Mouse (Mus musculus): ENCODE data around the gene Prkca. TPM values are rescaled to one million over a fixed set of nuclear protein-coding genes. Genes with fewer than 3 reads are reported as not detected.

Prkca gene
- polyA plus RNA-seq, 1 experiment from 2014 or later, result 13.5 TPM

DNA sequence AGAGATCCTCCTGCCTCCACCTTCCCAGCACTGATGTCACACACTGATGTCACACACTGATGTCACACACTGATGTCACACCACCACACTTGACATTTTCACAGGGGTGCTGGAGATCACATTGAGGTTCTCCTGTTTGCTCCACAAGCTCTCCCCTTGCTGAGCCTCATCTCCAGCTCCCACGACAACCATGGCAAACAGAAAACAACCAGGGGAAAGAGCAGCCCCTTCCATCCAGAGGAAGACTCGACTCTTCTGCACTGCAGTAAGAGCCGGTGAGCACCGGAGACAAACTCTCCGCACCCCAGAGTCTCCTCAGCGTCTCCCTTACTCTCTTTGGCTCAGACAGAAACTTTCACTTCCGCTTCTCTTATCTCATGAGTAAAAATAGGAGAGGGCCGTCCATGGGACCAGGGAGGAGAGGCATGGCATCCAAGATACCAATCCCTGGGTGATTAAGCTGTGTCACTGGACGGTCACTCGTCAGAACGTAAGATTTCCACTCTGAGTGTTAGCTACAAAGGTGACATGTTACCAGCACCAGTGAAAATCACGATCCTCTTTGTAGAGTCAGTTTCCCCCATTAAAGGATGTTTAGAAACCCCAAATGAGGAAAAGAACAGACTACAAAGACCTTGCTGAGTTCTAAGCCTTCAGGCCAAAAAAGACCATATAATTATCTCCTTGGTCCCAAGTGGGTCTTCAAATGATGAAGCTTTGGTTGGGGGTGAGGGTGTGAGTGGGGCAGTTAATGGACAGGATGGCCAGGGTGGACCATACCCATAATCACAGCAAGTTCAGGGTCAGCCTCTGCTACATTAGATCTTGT lies 95.3 kb downstream of the Prkca start:
- H3K27me3 ChIP-seq (replicated peaks; ENCODE audit: control insufficient read depth, insufficient read depth, low read length), result no peaks in the 10 kb centered on the region
- H3K9ac ChIP-seq (ENCODE audit: low read depth, low read length), result no peak overlapping the region
- H3K36me3 ChIP-seq (ENCODE audit: control insufficient read depth, insufficient read depth, low read length), result no peaks in the 10 kb centered on the region
- no peak overlapping the region for H3K27ac ChIP-seq (replicated peaks; ENCODE audit: low read depth, low read length)
- H3K4me2 ChIP-seq (ENCODE audit: low read depth, low read length), result no peak overlapping the region
- 84% methylated on average over 12 of the region's 12 CpGs for WGBS
- no peak for DNase-seq (ENCODE audit: low spot score)
- H3K4me1 ChIP-seq (ENCODE audit: control insufficient read depth, insufficient read depth, low read length), result peaks cover 12% of the 10 kb centered on the region; the same call in 1 of the 2 replicates
- no peak overlapping the region for H3K4me3 ChIP-seq (ENCODE audit: low read depth, low read length)
- H3K9me3 ChIP-seq (ENCODE audit: control insufficient read depth, low read length), result no peaks in the 10 kb centered on the region
- ATAC-seq (ENCODE audit: low read depth), result no peak

DNA sequence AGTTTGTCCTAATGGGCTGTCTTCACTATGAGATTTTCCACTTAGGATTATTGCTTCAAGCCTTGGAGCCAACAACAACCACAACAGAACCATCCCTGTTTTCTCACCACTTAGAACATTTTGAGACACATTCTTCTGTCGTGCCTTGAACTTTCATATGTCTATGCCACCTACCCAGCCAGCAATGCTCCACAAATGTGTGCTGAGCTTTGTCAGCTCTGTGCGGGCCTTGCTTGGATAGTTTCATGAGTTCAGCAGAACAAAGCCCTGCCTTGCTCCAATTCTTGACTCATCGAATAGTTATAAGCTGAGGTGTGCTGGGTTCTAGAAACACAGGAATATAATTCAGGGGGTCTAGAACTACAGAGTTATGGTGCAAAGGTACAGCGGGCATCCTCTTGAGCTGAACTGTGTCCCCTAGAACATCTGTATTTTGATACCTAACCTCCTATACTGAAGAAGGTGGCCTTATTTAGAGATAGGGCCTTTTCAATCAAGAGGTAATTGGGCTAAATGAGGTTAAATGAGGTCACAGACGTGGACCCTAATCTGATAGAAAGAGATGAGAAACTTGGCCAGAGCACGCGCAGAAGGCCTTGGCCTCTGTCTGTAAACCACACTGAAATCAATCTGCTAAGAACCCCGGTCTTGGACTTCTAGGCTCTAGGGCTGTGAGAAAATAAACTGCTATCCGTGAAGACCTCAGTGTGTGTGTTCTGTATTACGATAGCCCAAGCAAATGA lies 96.4 kb downstream of the Prkca start:
- H3K9ac ChIP-seq (ENCODE audit: low read depth, low read length), result no peak overlapping the region
- H3K4me3 ChIP-seq (ENCODE audit: low read depth, low read length), result no peak overlapping the region
- no peak for ATAC-seq (ENCODE audit: low read depth)
- H3K9me3 ChIP-seq (ENCODE audit: control insufficient read depth, low read length), result no peaks in the 10 kb centered on the region
- no peaks in the 10 kb centered on the region for H3K36me3 ChIP-seq (ENCODE audit: control insufficient read depth, insufficient read depth, low read length)
- peaks cover 12% of the 10 kb centered on the region; the same call in 1 of the 2 replicates for H3K4me1 ChIP-seq (ENCODE audit: control insufficient read depth, insufficient read depth, low read length)
- WGBS, result 83% methylated on average over 10 of the region's 10 CpGs
- DNase-seq (ENCODE audit: low spot score), result no peak
- H3K27me3 ChIP-seq (replicated peaks; ENCODE audit: control insufficient read depth, insufficient read depth, low read length), result no peaks in the 10 kb centered on the region
- H3K4me2 ChIP-seq (ENCODE audit: low read depth, low read length), result no peak overlapping the region
- no peak overlapping the region for H3K27ac ChIP-seq (replicated peaks; ENCODE audit: low read depth, low read length)

DNA sequence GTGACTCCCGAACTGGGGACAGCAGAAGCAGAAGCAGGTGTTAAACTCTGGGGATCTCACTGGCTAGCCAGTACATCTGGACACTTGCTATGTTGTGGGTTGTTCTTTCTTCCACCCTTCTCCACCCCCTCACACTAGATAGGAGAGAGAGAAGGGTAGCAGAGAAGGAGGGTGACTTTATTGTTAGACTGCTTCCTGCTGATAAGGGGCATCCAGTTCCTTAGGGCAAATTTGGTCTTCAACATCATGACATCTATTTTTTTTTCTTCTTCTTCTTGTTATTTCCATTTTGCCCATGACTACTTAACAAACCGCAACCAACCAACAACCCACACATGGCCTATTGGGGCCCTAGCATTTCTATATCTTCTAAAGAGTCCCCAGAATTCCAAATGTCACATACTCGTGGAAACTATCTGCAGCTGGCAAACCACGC lies 97.4 kb downstream of the Prkca start:
- DNase-seq (ENCODE audit: low spot score), result no peak
- Histone ChIP-seq H3K4me2 (ENCODE audit: low read depth, low read length) (no peak overlapping the region), H3K27ac (replicated peaks; ENCODE audit: low read depth, low read length) (no peak overlapping the region), H3K4me3 (ENCODE audit: low read depth, low read length) (no peak overlapping the region), H3K9me3 (ENCODE audit: control insufficient read depth, low read length) (no peaks in the 10 kb centered on the region), H3K4me1 (ENCODE audit: control insufficient read depth, insufficient read depth, low read length) (peaks cover 8% of the 10 kb centered on the region; the same call in 1 of the 2 replicates), H3K27me3 (replicated peaks; ENCODE audit: control insufficient read depth, insufficient read depth, low read length) (no peaks in the 10 kb centered on the region), H3K9ac (ENCODE audit: low read depth, low read length) (no peak overlapping the region), H3K36me3 (ENCODE audit: control insufficient read depth, insufficient read depth, low read length) (no peaks in the 10 kb centered on the region)
- WGBS, result 74% methylated on average over 4 of the region's 4 CpGs
- no peak for ATAC-seq (ENCODE audit: low read depth)

DNA sequence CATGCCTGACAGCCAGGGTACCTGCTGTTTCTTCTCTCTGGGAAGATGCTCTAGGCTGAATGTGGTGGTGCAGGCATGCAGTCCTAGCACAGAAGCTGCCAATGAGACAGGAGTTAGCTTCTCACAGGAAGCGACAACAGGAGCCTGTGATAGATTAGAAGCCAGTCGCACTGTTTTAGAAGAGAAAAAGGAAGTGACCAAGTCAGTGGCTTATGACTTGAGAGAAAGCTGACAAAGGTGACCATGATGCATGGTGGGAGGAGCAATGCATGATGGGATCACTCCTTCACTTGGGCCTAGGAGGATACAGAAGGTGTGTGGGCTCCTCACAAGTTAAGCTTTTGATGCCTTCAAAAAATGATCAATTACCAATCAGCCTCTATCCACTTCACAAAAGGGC lies 99.5 kb downstream of the Prkca start:
- H3K9ac ChIP-seq (ENCODE audit: low read depth, low read length), result no peak overlapping the region
- ATAC-seq (ENCODE audit: low read depth) (no peak), DNase-seq (ENCODE audit: low spot score) (no peak)
- no peak overlapping the region for H3K27ac ChIP-seq (replicated peaks; ENCODE audit: low read depth, low read length)
- H3K4me2 ChIP-seq (ENCODE audit: low read depth, low read length), result no peak overlapping the region
- H3K27me3 ChIP-seq (replicated peaks; ENCODE audit: control insufficient read depth, insufficient read depth, low read length), result no peaks in the 10 kb centered on the region
- 73% methylated on average over 2 of the region's 2 CpGs for WGBS
- no peaks in the 10 kb centered on the region for H3K36me3 ChIP-seq (ENCODE audit: control insufficient read depth, insufficient read depth, low read length)
- peaks cover under 1% of the 10 kb centered on the region for H3K4me1 ChIP-seq (ENCODE audit: control insufficient read depth, insufficient read depth, low read length)
- H3K4me3 ChIP-seq (ENCODE audit: low read depth, low read length), result no peak overlapping the region
- no peaks in the 10 kb centered on the region for H3K9me3 ChIP-seq (ENCODE audit: control insufficient read depth, low read length)

DNA sequence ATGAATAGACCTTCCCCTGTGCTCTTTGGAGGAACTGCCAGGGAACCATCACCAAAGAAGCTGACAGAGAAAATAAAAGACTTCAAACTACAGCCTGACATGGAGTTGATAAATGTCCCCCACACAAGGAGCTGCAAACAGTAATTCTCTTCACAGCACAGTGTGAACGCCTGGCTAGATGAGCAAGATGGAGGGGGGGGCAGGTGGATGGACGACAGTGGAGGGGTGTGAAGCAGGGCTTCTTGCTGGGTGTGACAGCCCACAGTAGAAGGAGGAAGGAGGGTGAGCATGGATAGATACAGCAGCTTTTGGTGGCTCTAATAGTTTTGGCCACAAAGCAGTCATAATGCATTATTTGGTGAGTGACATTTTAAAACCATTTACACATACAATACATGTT lies 100.1 kb downstream of the Prkca start:
- Histone ChIP-seq H3K9me3 (ENCODE audit: control insufficient read depth, low read length) (no peaks in the 10 kb centered on the region), H3K4me1 (ENCODE audit: control insufficient read depth, insufficient read depth, low read length) (peaks cover 4% of the 10 kb centered on the region), H3K27me3 (replicated peaks; ENCODE audit: control insufficient read depth, insufficient read depth, low read length) (no peaks in the 10 kb centered on the region), H3K4me2 (ENCODE audit: low read depth, low read length) (no peak overlapping the region), H3K27ac (replicated peaks; ENCODE audit: low read depth, low read length) (no peak overlapping the region), H3K36me3 (ENCODE audit: control insufficient read depth, insufficient read depth, low read length) (no peaks in the 10 kb centered on the region), H3K4me3 (ENCODE audit: low read depth, low read length) (no peak overlapping the region), H3K9ac (ENCODE audit: low read depth, low read length) (no peak overlapping the region)
- WGBS, result 38% methylated on average over 2 of the region's 2 CpGs
- no peak for DNase-seq (ENCODE audit: low spot score)
- ATAC-seq (ENCODE audit: low read depth), result no peak

DNA sequence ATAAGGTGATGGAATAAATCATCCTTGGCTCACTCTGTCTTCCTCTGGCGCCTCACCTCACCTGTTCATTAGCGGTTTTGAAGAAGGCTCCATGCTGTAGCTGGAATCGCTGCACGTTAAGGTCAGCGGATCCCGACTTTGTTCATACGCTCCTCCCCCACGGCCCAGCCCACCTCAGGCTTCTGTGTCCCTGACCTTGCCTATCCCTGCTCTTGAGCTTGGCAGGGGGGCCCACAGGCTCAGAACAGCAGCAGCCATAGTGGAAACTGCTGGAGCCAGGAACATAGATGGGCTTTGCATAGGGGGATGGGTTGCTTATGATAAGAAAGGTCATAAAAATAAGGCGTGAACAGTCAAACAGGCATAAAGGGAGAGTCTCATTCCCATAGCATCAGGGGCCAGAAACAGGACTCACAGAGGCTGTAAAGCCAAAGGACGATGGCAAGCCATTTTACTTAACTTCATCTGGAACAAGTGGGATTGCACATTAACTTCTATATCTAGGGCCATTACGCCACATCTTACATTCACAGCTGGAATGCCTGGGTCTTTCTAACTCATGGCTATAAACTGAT lies 102.7 kb downstream of the Prkca start:
- Histone ChIP-seq H3K27ac (replicated peaks; ENCODE audit: low read depth, low read length) (no peak overlapping the region), H3K4me3 (ENCODE audit: low read depth, low read length) (no peak overlapping the region), H3K36me3 (ENCODE audit: control insufficient read depth, insufficient read depth, low read length) (no peaks in the 10 kb centered on the region), H3K9me3 (ENCODE audit: control insufficient read depth, low read length) (no peaks in the 10 kb centered on the region), H3K9ac (ENCODE audit: low read depth, low read length) (no peak overlapping the region), H3K4me2 (ENCODE audit: low read depth, low read length) (no peak overlapping the region), H3K4me1 (ENCODE audit: control insufficient read depth, insufficient read depth, low read length) (peaks cover 10% of the 10 kb centered on the region), H3K27me3 (replicated peaks; ENCODE audit: control insufficient read depth, insufficient read depth, low read length) (no peaks in the 10 kb centered on the region)
- DNase-seq (ENCODE audit: low spot score), result no peak
- 73% methylated on average over 11 of the region's 11 CpGs for WGBS
- ATAC-seq (ENCODE audit: low read depth), result no peak

DNA sequence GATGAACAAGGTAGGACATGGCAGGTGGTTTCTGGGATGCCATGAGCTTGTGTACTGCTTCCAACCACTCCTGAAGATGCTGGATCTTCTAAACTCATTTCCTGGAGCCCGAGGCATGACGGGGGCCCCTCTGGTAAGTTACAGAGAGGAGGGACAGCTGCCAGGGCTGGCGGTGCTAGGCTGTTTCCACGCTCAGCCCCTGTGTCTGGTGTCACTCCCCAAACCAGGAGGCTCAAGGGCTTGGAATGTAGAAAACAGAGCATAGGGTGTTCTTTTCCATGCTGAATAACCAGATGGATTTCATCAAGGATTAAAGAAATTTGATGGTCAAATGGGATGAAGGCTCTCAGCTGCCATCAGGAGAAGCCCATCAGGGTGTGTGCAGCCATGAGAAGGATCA lies 104.6 kb downstream of the Prkca start:
- Histone ChIP-seq H3K36me3 (ENCODE audit: control insufficient read depth, insufficient read depth, low read length) (no peaks in the 10 kb centered on the region), H3K27me3 (replicated peaks; ENCODE audit: control insufficient read depth, insufficient read depth, low read length) (no peaks in the 10 kb centered on the region), H3K4me3 (ENCODE audit: low read depth, low read length) (no peak overlapping the region), H3K4me1 (ENCODE audit: control insufficient read depth, insufficient read depth, low read length) (peaks cover 10% of the 10 kb centered on the region), H3K9ac (ENCODE audit: low read depth, low read length) (no peak overlapping the region), H3K27ac (replicated peaks; ENCODE audit: low read depth, low read length) (no peak overlapping the region), H3K9me3 (ENCODE audit: control insufficient read depth, low read length) (no peaks in the 10 kb centered on the region), H3K4me2 (ENCODE audit: low read depth, low read length) (no peak overlapping the region)
- DNase-seq (ENCODE audit: low spot score) (peak; percentile 63), ATAC-seq (ENCODE audit: low read depth) (peak; percentile 60; the same call in 1 of the 2 replicates)
- 48% methylated on average over 4 of the region's 4 CpGs for WGBS

DNA sequence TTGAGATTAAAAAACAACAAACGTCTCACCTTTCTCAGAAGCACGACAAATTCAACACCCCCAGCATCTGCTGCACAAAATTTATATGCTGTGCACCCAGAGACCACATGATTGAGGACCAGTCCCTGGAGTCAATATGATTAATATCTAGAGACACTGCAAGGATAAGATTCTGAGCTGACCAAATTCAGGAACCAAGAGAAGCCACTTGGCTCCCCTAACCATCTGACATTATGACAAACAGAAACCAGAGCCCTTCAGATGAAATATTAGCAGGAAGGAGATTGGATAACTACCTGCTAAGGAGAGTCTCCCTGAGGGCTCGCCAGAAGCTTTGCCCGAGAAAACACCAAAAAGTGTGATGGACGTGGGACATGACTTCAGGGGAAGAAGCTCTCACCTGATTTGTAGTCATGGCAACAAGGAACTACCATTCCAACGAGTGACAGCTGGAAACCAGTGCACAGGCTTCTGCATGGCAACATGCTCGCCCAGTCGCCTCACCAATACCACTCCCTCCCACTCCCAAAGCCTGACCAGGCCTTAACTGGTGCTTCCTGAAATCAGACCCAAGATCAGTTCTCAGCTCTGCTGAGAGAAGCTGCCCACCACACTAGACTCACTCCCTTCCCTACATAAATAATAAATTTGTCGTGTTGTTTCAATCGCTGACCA lies 106.8 kb downstream of the Prkca start:
- Histone ChIP-seq H3K9me3 (ENCODE audit: control insufficient read depth, low read length) (no peaks in the 10 kb centered on the region), H3K27ac (replicated peaks; ENCODE audit: low read depth, low read length) (no peak overlapping the region), H3K9ac (ENCODE audit: low read depth, low read length) (no peak overlapping the region), H3K27me3 (replicated peaks; ENCODE audit: control insufficient read depth, insufficient read depth, low read length) (no peaks in the 10 kb centered on the region), H3K4me2 (ENCODE audit: low read depth, low read length) (no peak overlapping the region), H3K4me1 (ENCODE audit: control insufficient read depth, insufficient read depth, low read length) (peaks cover 10% of the 10 kb centered on the region), H3K4me3 (ENCODE audit: low read depth, low read length) (no peak overlapping the region), H3K36me3 (ENCODE audit: control insufficient read depth, insufficient read depth, low read length) (no peaks in the 10 kb centered on the region)
- ATAC-seq (ENCODE audit: low read depth) (no peak), DNase-seq (ENCODE audit: low spot score) (no peak)
- 52% methylated on average over 10 of the region's 10 CpGs for WGBS

Measured in embryonic facial prominence, embryonic 14.5 days (tissue).